Mouse (Mus musculus): ENCODE measurements around the gene Exosc10.

The Exosc10 gene

DNA sequence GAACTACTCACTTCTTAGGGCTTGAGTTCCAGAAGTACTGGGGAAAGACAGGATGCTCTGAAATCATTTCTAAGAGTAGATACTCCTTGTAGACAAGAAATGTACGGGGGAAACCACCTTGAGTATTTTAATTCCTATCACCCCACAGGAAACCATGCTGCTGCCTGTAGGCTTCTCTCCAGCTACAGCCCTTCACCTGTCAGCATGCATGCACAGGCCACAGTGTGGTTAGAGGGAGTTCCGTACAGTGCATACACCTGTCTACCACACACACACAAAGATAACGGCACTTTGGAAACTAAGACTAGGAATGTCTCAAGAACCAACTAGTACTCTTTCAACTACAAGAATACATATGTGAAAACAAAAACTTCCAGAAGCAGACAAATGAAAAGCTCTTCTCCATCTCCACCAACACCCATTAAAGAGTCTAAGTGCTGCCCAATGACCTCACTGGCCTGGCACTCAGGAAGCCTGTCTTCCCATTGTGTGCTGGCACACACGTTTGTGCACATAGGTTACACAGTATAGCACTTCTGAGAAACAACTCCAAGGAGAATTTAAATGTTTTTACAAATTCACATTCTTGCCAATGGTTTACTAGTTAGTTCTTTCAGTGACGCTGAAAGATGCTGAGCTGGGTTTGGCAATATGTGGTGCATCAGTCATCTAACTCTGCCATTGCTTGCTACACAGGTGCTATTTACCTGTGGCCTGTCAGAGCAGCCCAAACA is 52.6 kb downstream of the Exosc10 start:
- no peak for DNase-seq

DNA sequence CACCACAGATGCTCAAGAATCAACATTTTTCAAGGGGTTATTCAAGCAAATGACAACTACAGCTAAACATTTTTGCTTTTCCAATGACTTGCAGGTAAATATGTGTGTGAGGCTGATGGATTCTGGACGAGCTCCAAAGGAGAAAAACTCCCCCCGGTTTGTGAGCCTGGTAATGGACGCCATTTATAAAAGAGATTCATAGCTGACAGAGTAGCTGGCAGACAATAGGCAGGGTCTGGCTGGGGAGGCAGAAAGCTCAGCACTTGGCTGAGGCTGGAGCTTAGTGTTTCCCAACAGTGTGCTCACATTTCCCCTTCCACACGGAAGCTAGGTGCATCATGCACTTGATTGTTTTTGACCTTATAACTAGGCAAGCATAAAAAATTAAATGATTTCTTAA is 54.3 kb downstream of the Exosc10 start:
- DNase-seq: no peak

DNA sequence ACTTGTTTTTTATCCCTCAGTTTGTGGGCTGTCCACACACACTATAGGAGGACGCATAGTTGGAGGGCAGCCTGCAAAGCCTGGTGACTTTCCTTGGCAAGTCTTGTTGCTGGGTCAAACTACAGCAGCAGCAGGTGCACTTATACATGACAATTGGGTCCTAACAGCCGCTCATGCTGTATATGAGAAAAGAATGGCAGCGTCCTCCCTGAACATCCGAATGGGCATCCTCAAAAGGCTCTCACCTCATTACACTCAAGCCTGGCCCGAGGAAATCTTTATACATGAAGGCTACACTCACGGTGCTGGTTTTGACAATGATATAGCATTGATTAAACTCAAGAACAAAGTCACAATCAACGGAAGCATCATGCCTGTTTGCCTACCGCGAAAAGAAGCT is 55.5 kb downstream of the Exosc10 start:
- no peak for DNase-seq

DNA sequence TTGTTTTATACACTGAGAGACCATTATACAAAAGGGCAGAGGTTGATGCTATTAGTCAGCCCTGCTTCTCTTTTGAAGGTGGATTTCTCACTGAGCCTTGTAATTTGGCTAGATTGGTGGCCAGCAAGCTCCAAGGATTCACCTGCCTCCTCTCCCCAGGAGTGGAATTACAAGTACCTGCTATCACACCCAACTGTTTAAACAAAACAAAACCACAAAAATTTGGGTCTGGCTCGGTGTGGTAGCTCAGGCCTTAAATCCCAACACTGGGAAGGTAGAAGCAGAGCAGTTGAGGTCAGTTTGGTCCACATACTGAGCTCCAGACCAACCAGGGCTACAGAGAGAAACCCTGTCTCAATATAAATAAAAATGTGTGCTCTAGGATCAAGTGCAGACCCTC is 61.6 kb downstream of the Exosc10 start:
- DNase-seq: no peak

DNA sequence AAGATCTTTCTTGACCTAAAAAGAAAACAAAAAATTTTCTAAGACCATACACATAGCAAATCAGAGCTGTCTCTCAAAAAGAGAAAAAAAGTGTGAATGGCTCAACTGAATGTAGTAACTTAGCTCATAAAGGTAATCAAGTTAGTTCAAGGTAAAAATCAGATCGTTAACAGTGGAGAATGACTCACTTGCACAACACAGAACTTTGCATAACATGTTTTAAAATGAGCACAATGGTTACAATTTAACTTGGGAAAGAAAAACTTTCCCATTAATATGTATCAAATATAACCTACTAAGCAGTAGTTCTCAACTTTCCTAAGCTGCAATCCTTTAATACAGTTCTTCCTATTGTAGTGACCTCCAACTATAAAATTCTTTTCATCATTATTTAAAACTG is 62.5 kb downstream of the Exosc10 start:
- DNase-seq: no peak

DNA sequence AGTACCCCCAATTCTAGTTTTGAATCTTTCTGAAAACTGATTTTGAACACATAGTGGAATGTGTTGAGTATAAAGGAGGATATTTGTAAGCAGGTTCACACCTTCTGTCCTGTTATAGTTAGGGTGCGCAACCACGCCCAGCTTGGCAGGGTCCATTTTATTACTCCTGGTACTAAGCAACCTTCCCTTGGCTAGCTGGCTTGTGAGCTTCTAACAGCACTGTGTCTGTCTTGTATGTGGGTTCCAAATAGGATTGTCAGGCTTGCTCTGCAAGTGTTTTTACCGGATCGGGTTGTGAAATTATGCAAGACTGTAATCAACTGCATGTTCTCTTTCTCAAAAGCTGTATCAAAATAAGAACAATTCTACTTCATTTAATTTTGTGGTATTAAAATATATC is 64.3 kb downstream of the Exosc10 start:
- no peak for DNase-seq

DNA sequence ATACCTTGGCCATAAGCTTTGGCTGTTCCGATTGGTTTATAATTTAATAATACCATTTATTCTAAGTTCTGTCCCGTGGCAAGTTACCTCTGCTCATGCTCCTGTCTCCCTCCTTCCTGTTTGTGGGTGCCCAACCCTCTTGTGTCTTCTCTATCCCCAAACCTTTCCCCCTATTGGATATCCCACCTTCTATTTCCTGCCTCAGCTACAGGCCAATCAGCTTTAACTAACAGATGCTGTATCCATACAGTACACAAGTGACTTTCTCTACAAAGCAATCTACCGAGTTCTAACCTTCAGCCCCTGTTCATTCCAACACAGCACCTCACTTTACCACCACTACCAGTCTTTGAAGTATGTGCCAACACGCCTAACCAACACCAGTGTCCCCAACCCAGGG is 65.4 kb downstream of the Exosc10 start:
- DNase-seq: no peak

DNA sequence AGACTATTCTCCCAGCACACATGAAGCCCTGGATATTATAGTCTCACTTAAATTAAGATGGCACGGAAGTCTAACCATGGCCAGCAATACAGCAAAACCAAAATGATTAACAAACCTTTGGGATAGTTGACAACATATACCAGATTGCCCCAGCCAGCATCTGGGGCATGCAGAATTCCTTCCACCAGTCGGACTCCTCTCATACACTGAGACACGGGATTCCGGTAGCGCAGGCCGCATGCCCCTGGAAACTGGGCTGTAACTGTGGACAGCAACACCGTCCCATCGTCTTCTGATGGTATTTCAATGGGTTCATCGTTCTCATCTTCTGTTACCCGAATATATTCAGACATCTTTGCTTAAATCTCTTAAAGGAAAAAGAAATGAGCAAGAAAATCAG is 66.8 kb downstream of the Exosc10 start:
- no peak for DNase-seq

DNA sequence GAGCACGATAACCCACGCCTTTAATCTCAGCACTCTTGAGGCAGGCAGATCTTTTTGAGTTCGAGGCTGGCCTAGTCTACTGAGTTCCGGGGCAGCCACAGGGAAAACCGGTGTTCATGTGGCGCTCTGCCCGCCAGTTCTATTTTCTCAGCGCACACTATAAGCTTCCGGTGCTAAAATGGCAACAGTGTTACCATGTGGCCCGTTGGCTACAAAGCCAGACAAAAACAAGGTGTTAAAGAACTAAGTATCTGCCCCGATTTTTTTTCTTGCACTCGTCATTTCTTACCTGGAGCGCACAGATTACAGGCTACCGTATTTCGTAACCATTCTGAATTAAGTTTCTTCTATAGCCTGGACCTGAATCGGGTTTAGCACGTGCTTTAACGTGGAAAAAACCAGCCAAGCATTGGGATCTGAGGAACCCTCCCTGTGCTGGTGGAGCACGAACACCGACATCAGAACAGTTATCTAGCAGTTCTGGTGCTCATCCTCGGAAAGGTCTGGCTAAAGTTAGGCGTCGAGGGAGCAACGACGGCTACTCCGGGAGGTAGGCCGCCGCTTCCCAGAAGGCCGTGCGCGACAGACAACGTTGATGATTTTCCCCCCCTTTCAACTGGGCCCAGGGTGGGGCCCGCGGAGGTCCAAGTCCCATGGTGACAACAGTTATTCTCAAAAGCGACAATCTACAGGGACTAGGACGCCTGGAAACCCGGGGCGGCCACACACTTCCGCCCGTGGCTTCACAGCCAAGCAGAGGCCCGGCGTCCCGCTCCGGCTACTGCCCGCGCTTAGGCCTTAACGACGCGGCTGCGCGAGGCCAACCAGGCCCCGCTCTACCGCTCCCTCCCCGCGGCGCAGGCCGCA is 67.8 kb downstream of the Exosc10 start:
- DNase-seq: peak; percentile 53

DNA sequence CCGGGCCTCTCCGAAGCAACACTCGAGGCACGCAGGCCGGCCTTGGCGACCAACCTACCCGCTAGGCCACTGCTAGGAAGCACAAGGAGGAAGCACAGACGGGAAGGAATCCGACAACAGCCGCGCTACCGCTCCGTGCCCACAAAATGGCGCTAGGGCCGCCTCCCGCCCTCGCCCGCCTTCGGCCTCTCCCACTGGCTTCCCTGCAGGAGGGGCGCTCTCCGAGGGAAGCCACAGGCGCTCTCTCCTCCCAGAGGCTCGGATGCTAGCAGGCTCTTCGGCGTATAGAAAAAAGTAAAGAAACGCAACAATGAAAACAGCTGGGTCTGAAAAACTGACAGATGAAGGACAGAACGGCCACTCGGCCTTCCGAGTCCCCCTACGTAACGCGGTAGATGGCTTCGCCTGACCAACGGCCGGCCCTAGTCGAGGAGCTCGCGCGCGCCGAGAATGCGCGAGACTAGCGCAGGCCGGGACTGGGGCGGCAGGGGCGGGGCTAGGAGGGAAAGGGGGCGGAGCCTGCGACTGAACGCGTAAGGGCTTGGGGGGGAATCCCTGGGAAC is 68.5 kb downstream of the Exosc10 start, which contains the start of gene Tardbp:
Gene Tardbp (minus strand): TSS at position 397 of the 563 bp plus-strand sequence.
- DNase-seq: peak; percentile 99

DNA sequence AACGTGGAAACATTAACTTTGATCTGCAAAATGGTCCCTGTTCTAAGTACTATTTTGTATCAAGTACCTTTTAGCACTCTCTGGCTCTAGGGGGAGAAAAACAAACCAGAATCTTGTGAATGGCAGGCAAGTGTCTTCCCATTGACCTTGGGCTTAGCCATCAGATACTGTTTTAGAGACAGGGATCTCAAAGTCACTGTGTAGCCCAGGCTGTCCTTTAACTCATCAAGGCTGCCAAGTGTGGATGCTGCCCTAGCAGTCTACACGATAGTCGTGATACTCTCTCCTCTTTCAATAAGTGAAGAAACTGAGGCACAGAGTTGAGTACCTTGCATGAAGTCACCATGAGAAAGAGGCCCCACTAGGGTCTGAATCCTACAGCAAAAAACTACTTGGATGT is 69.0 kb downstream of the Exosc10 start:
- DNase-seq: no peak
